Mouse (Mus musculus) brown adipose tissue, adult 24 weeks (tissue): Measurements from ENCODE around the gene Pik3ap1. TPM values are rescaled to one million over a fixed set of nuclear protein-coding genes. Genes with fewer than 3 reads are reported as not detected.

ENCODE experiments used
- H3K27ac ChIP-seq: fragments of 200-500 bp; replicated peaks from 2 replicates; pipeline ENCODE4 v1.5.1; 2012; ENCODE audit warnings: low read depth, mild to moderate bottlenecking, low read length
- H3K4me1 ChIP-seq: fragments of 200-500 bp; 2 replicates; pipeline ENCODE4 v1.6.1; 2012; ENCODE audit warnings: low read length, mixed read lengths; ENCODE audit not compliant: control insufficient read depth, insufficient read depth, insufficient read length
- H3K4me3 ChIP-seq: fragments of 200-500 bp; 2 replicates; pipeline ENCODE4 v1.5.1; 2012; ENCODE audit warnings: low read depth, mild to moderate bottlenecking, low read length, moderate library complexity; ENCODE audit not compliant: insufficient read depth
- polyA plus RNA-seq: library from polyadenylated mRNA; stranded (reverse); fragments of >200 nt; gene quantifications from 2 replicates; pipeline ENCODE4 v1.2.4, GENCODE M21; 2012; ENCODE audit not compliant: missing spikeins, insufficient read depth, insufficient read length

Gene Pik3ap1
- polyA plus RNA-seq, 1 experiment: 1.4 TPM

DNA sequence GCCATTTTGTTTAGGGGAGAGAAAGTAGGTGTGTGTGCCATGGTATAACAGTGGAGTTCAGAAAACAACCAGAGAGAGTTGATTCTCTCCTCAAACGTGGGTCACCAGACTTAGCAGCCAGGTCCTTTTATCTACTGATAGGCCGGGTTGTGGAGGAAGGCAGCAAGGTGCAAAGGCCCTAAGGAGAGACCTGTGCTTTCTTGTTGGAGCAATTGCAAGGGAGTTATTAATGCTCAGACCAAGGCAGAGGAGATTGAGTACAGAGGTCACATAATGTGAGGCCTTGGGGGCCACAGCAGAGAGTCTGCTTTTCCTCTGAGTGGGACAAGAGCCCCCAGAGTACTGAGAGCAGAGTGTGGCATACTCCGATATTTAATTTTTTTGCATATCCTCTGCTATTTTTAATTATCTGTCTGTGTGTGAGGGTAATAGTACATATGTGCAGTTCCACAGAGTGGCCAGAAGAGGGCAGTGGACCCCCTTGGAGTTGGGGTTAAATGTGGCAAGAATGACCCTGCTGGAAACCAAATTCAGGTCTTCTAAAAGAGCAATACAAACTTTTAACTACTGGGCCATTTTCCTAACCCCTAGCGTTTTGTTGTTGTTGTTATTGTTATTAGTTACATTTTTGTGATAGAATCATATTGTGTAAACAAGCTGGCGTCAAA is 93.8 kb downstream of the Pik3ap1 start:
- H3K4me1 ChIP-seq: peaks cover 5% of the 10 kb centered on the region; the same call in 1 of the 2 replicates
- no peak overlapping the region for H3K27ac ChIP-seq
- no peak overlapping the region for H3K4me3 ChIP-seq

DNA sequence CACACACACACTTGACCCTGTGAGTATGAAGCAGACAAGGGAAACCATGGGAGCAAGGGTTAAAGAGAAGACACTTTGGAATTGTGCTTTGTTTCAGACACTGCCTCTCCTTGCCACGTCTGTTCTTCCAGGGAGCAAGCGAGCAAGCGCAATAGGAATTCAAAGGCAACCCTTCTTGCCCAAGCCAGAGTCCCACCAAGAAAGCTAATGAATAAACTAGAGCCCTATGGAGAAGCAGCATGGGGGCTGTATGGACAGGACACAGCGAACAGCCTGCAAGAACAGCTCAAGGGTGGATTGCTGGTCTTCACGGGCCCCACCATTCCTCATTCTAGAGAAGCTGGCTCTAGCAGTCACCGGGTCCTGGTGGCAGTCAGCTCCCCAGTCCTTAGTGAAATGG is 96.3 kb downstream of the Pik3ap1 start:
- no peak overlapping the region for H3K4me3 ChIP-seq
- peaks cover 5% of the 10 kb centered on the region; the same call in 1 of the 2 replicates for H3K4me1 ChIP-seq
- no peak overlapping the region for H3K27ac ChIP-seq

DNA sequence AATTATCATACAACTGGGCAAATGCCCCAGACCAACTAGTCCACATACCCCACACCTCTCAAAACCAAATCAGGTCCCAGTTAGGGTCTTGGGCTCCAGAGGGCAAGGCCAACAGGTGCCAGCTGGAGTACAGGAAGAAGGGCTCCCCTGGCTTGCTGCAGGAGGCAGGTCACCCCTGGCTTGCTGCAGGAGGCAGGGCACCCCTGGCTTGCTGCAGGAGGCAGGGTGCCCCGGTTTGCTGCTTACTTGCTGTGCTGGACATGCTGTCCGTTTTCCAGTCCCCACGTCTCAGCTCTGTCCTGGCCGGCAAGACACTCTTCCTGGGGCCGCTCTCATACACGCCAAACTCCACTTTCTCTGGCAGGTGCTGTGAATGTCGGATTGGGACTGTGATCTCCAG is 97.7 kb downstream of the Pik3ap1 start:
- H3K4me3 ChIP-seq: no peak overlapping the region
- no peak overlapping the region for H3K27ac ChIP-seq
- peaks cover 5% of the 10 kb centered on the region; the same call in 1 of the 2 replicates for H3K4me1 ChIP-seq

DNA sequence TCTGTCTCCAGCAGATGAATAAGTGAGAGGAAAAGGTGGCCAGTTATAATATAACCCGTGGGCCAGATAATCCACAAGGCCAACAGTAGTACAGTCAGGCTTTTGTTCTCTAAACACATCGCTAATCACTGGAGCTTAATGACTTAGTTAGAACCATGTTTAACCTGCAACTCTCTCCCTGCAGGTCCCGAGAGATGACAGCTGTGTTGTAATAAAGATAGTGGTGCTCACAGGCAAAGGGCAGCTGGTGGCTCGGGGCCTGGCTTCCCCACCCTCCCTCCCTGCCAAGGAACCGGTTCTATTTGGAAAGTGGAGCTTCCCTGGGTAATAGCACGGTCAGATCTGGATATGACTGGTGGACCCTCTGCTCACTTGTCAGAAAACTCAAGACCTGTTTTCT is 100.4 kb downstream of the Pik3ap1 start:
- no peak overlapping the region for H3K4me3 ChIP-seq
- no peak overlapping the region for H3K27ac ChIP-seq
- peaks cover 3% of the 10 kb centered on the region; the same call in 1 of the 2 replicates for H3K4me1 ChIP-seq

DNA sequence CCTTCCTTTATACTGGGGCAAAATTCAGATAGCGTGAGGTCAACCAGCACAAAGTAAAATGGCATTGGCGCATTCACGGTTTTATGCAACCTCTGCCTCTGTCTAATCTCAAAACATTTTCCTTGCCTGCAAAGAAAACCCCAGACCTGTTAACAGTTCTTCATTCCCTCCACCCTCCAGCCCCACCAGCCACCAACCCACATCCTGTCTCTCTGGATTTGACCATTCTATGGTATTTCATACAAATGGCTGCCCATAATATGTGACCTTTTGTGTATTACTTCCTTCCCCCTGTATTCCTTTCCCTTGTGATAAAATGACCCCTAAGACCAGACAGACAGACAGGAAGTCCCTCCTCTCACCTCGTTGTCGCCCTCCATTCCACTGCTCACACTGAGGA is 102.2 kb downstream of the Pik3ap1 start:
- Histone ChIP-seq H3K4me1 (no peaks in the 10 kb centered on the region), H3K27ac (no peak overlapping the region), H3K4me3 (no peak overlapping the region)

DNA sequence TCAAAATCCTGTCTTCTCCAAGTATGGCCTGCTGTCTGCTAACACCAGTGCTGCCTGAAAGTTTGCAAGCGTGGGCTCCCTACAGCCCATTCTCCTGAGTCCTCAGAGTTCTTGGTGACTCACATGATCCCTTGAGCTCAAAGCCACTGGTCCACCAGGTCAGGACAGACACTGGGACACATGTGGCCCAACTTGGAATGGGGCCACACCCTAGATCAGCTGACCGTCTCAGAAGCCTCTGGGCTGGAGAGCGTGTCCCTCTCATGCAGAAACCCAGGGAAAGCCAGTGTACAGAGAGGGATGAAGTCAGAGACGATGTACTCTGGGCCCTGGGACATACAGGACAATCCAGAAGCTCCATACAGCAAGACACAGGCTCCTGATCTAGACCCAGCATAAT is 102.7 kb downstream of the Pik3ap1 start:
- H3K4me1 ChIP-seq: no peaks in the 10 kb centered on the region
- H3K27ac ChIP-seq: no peak overlapping the region
- H3K4me3 ChIP-seq: no peak overlapping the region

DNA sequence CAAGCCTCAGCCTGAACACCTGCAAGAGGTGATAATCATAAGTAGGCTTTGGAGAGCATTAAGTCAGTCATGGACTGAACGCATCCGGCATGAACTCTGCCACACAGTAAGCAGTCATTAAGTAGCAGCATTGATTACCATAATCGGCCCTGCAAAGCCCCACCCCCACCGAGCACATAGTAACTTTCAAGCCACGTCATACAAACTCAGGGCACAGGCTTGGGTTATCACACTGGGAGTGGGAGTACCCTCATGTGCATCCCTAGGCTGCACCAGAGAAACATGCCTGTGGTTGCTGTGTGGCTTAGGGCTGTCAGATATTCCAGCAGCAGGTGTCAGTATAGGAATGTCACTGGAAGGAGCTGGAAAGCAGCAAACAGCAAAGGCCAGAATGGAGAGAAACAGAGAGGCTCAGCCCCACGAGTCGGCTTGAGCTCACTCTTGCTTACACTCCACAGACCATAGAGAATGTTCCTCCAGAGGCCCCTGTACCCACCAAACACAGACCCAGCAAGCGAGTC is 105.1 kb downstream of the Pik3ap1 start:
- Histone ChIP-seq H3K4me3 (no peak overlapping the region), H3K4me1 (no peaks in the 10 kb centered on the region), H3K27ac (no peak overlapping the region)

DNA sequence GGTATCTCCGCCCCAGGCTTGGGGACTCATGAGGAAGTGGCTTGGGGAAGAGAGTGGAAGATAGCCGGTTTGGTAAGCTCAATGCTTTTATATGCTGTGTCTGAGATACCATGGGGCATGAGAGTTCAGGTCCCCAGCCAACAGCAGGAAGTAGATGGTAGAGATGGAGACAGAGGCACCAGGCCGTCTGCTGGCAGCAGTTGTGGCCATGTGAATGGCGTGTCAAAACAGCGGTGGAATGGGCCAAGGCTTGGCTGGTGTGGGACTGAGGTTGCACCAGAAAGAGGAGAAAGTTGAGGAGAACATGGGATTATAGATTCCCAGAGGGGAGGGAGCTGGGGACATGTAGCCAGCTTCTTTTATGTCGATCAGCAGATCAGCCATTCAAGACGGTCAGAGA is 106.3 kb downstream of the Pik3ap1 start:
- H3K4me1 ChIP-seq: no peaks in the 10 kb centered on the region
- H3K4me3 ChIP-seq: no peak overlapping the region
- H3K27ac ChIP-seq: no peak overlapping the region

DNA sequence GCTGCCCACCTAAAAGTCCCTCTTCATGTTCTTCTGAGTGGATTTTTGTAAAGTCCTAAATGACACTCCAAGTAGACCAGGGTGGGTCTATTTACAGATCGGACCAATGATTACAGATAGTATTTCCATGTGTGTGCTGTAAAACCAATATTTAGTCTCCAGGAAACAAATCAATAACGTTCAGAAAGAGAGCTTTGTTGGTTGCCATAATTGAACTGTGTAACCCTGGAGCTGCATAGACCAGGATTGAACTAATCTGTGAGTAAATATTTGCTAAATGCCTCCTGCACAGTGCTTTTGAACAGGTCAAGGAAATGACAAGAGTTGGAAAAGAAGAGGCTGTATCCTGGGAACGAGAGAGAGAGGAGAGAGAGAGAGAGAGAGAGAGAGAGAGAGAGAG is 109.3 kb downstream of the Pik3ap1 start:
- Histone ChIP-seq H3K27ac (no peak overlapping the region), H3K4me3 (no peak overlapping the region), H3K4me1 (no peaks in the 10 kb centered on the region)

DNA sequence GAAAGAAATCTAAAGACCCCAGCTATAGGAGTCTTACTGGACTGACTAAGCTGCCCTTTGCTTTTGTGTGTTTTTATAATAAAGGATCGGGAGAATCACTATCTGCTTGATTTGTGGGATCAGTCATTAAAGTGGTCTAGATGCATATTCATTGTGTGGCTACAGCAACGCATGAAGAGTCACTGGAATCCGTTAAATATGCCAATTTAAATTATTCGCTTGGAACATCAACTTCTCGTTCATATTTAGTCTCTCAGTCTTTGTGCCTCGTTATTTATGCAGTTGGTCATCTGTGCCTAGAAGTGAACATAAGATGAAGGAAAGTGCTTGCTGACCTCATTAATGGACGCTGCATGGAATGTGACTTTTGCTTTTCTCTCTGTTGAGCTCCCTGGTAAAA is 114.0 kb downstream of the Pik3ap1 start:
- H3K4me3 ChIP-seq: no peak overlapping the region
- H3K4me1 ChIP-seq: no peaks in the 10 kb centered on the region
- no peak overlapping the region for H3K27ac ChIP-seq

DNA sequence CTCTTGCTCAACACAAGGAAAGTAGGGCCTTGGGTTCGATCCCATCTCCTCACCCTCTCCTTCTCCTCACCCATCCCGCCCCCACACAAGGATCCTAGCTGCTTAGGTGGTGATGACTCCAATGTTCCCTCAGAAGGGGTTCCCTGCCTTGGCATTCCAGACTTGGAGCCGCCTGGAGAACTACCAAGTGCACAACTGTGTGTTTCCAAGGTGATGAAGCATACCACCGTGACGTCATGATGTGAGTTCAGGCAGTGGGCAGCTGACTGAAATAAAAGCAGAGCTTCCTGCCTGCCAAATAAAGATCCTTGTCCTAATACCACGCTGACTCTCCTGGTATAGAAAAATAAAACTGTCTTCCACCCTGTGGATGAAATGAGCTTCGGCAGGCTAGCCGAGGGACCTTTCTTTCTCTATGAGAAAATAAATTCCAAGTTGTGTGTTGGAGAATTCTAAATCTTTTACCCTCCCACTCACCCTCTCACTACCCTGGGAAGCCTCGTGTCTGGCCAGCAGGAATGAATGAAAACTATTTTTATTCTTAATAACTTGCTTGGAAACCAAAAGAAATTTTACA is 114.7 kb downstream of the Pik3ap1 start:
- no peak overlapping the region for H3K4me3 ChIP-seq
- H3K4me1 ChIP-seq: no peaks in the 10 kb centered on the region
- no peak overlapping the region for H3K27ac ChIP-seq

DNA sequence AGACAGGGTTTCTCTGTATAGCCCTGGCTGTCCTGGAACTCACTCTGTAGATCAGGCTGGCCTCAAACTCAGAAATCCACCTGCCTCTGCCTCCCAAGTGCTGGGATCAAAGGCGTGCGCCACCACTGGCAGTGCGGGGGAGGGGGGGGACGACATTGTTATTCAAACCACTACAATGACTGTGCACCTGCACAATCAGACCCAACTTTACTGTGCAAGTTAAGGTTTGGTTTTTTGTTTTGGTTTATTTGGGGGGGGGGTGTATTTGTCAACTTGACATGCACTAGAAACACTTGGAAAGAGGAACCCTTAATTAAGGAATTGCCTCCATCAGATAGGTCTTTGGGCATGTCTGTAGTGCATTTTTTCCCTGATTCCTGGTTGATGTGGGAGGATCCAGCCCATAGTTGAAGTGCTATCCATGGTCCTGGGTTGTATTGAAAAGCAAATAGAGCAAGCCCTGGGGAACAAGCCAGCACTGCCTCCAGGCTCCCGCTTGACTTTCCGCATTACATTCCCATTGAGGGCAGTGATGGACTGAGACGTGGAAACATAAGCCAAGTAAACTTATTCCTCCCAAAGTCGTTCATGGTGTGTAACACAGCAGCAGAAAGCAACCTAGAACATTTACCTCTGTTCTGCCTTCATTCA is 118.5 kb downstream of the Pik3ap1 start:
- Histone ChIP-seq H3K27ac (no peak overlapping the region), H3K4me1 (no peaks in the 10 kb centered on the region), H3K4me3 (no peak overlapping the region)

DNA sequence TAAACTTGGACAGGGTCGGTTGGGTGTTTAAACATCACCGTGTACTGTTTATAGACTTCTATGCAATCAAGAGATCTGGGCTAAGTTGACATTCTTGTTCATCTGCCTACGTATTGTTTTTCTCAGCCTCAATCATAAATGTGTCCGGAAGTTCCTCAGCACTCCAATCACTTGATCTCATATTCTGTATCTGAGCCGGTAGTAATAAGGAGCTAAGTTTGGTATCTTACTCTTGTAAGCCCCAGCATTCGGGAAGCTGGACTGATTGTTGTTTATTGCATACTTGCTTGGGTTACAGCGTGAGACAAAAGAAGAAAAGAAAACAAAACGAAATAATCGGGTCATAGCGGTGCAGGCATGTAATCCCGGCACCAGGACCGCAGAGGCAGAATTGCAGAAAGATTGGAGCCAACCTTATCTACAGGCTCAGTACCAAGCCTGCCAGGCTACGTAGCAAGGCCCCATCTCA is 120.5 kb downstream of the Pik3ap1 start:
- Histone ChIP-seq H3K4me3 (peak overlapping the region; percentile 82), H3K27ac (peak overlapping the region; percentile 91), H3K4me1 (peaks cover 7% of the 10 kb centered on the region)

DNA sequence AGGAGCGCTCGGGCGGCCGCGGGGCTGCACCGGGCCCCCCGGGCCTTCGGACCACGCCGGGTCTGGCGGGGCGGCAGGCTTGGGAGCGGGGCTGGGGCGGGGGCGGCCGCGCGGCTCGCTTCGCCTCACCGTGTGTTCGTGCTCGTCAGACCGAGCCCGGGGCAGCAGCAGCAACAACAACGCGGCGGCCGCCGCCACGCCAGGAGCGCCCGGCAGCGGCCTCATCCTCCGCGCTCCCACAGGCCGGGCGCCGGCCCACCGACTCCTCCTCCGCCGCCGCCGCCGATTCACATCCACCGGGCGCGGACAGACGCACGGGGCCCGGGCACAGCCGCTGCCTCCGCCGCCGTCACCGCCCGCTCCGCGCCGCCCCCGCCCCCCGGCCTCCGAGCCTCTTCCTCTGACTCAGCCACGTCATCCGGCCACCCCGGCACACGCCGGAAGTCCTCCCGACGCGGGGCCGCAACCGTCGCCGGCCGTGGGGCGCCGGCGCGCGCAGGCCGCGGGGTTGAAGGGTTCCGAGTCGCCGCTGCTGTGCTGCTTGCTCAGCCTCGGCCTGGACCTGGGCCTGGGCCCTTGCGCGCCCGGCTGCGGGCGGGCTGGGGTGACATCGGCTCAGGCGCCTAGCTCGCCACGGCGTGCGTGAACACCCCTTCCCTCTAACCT is 121.1 kb downstream of the Pik3ap1 start, which contains the start of gene Tm9sf3:
Gene Tm9sf3, minus strand, starts transcription at position 368 of the 666 bp plus-strand sequence.
- Histone ChIP-seq H3K27ac (peak within 1 kb of the TSS; percentile 91), H3K4me3 (peak within 1 kb of the TSS; percentile 82), H3K4me1 (peaks cover 7% of the 10 kb centered on the region)
